Mouse (Mus musculus) MEL (cell line): ENCODE measurements around the gene Ilf3. TPM values are rescaled to one million over a fixed set of nuclear protein-coding genes. Genes with fewer than 3 reads are reported as not detected.

Experiments
- DNase-seq: peaks from one replicate; pipeline ENCODE4 v3.0.0; 2011; ENCODE audit warnings: low read depth, low spot score
- H3K27ac ChIP-seq: 2 replicates; pipeline ENCODE4 v1.5.1; 2012; ENCODE audit warnings: low read depth, mild to moderate bottlenecking, control low read depth, low read length, moderate library complexity; ENCODE audit not compliant: control insufficient read depth
- H3K27me3 ChIP-seq, 2 experiments: fragments of 150-350 bp in 1 of 2; sonication (generic) in 1 of 2; 2 replicates each; pipeline ENCODE4 v1.6.1; 2012; ENCODE audit warnings: low read length in 2 of 2, mild to moderate bottlenecking in 2 of 2, improper control_type of control experiment in 1 of 2, moderate library complexity in 1 of 2; ENCODE audit not compliant: insufficient read depth in 2 of 2, control insufficient read depth in 1 of 2
- H3K36me3 ChIP-seq, 2 experiments: 2 replicates each; pipeline ENCODE4 v1.6.1; 2012 to 2014; ENCODE audit warnings: low read length in 2 of 2, improper control_type of control experiment in 1 of 2, inconsistent platforms in 1 of 2, mild to moderate bottlenecking in 1 of 2; ENCODE audit not compliant: insufficient read depth in 2 of 2, control insufficient read depth in 1 of 2
- H3K4me1 ChIP-seq, 2 experiments: fragments of 150-350 bp in 1 of 2; sonication (generic) in 1 of 2; 2 replicates each; pipeline ENCODE4 v1.6.1; 2012; ENCODE audit warnings: low read length in 2 of 2, improper control_type of control experiment in 1 of 2, mild to moderate bottlenecking in 1 of 2; ENCODE audit not compliant: insufficient read depth in 2 of 2, control insufficient read depth in 1 of 2
- H3K4me3 ChIP-seq, 2 experiments: fragments of 150-350 bp in 1 of 2; sonication (generic) in 1 of 2; 2 replicates each; pipeline ENCODE4 v1.5.1; 2012; ENCODE audit warnings: low read depth in 2 of 2, low read length in 2 of 2, mild to moderate bottlenecking in 2 of 2, moderate library complexity in 2 of 2, control low read depth in 1 of 2, improper control_type of control experiment in 1 of 2; ENCODE audit not compliant: control insufficient read depth in 1 of 2, insufficient read depth in 1 of 2
- H3K79me2 ChIP-seq: 2 replicates; pipeline ENCODE4 v1.6.1; 2012; ENCODE audit warnings: mild to moderate bottlenecking, low read length, moderate library complexity; ENCODE audit not compliant: control insufficient read depth, poor library complexity, insufficient read depth
- H3K9ac ChIP-seq: 2 replicates; pipeline ENCODE4 v1.6.1; 2012; ENCODE audit warnings: low read depth, mild to moderate bottlenecking, control low read depth, low read length, moderate library complexity; ENCODE audit not compliant: control insufficient read depth, poor library complexity, severe bottlenecking
- H3K9me3 ChIP-seq: fragments of 150-350 bp; sonication (generic); replicated peaks from 2 replicates; pipeline ENCODE4 v1.6.1; 2012; ENCODE audit warnings: mild to moderate bottlenecking, low read length, improper control_type of control experiment, moderate library complexity; ENCODE audit not compliant: insufficient read depth
- CHD2 ChIP-seq: IDR thresholded peaks from 2 replicates; pipeline ENCODE4 v1.6.1; 2011; ENCODE audit warnings: low read length, improper control_type of control experiment
- E2F4 ChIP-seq: IDR thresholded peaks from 2 replicates; pipeline ENCODE4 v1.6.1; 2011; ENCODE audit warnings: low read depth, low read length, improper control_type of control experiment, borderline replicate concordance
- ELF1 ChIP-seq: IDR thresholded peaks from 2 replicates; pipeline ENCODE4 v1.6.1; 2014; ENCODE audit warnings: low read depth, mild to moderate bottlenecking, inconsistent platforms, low read length, improper control_type of control experiment, moderate library complexity
- ETS1 ChIP-seq: IDR thresholded peaks from 2 replicates; pipeline ENCODE4 v1.6.1; 2012; ENCODE audit warnings: low read depth, mild to moderate bottlenecking, inconsistent platforms, low read length, improper control_type of control experiment, moderate library complexity
- GABPA ChIP-seq: IDR thresholded peaks from 2 replicates; pipeline ENCODE4 v1.6.1; 2012; ENCODE audit warnings: low read depth, mild to moderate bottlenecking, inconsistent platforms, low read length, improper control_type of control experiment, moderate library complexity
- HCFC1 ChIP-seq: IDR thresholded peaks from 2 replicates; pipeline ENCODE4 v1.6.1; 2012; ENCODE audit warnings: low read depth, mild to moderate bottlenecking, inconsistent platforms, low read length, improper control_type of control experiment, moderate library complexity
- JUND ChIP-seq: IDR thresholded peaks from 2 replicates; pipeline ENCODE4 v1.6.1; 2011; ENCODE audit warnings: low read depth, mild to moderate bottlenecking, improper control_type of control experiment, low read length
- KAT2A ChIP-seq: conservative IDR thresholded peaks from 2 replicates; pipeline ENCODE4 v1.6.1; 2012; ENCODE audit warnings: low read depth, low read length, improper control_type of control experiment, inconsistent platforms
- MAFK ChIP-seq: IDR thresholded peaks from 2 replicates; pipeline ENCODE4 v1.6.1; 2011; ENCODE audit warnings: low read depth, mild to moderate bottlenecking, low read length, improper control_type of control experiment, borderline replicate concordance
- MEF2A ChIP-seq: IDR thresholded peaks from 2 replicates; pipeline ENCODE4 v1.6.1; 2014; ENCODE audit warnings: low read depth, mild to moderate bottlenecking, inconsistent platforms, low read length, improper control_type of control experiment; ENCODE audit not compliant: poor library complexity, insufficient replicate concordance, severe bottlenecking; ENCODE audit errors: extremely low read depth
- MYC ChIP-seq: IDR thresholded peaks from 2 replicates; pipeline ENCODE4 v1.6.1; 2011; ENCODE audit warnings: low read depth, mild to moderate bottlenecking, low read length, improper control_type of control experiment, moderate library complexity
- NELFE ChIP-seq: IDR thresholded peaks from 2 replicates; pipeline ENCODE4 v1.6.1; 2011; ENCODE audit warnings: low read depth, low read length, improper control_type of control experiment
- NRF1 ChIP-seq: IDR thresholded peaks from 2 replicates; pipeline ENCODE4 v1.6.1; 2014; ENCODE audit warnings: low read depth, mild to moderate bottlenecking, inconsistent platforms, low read length, improper control_type of control experiment, moderate library complexity; ENCODE audit not compliant: poor library complexity, insufficient read depth, severe bottlenecking
- POLR2AphosphoS2 ChIP-seq: IDR thresholded peaks from 2 replicates; pipeline ENCODE4 v1.6.1; 2011; ENCODE audit warnings: low read length, improper control_type of control experiment
- POLR2AphosphoS5 ChIP-seq: IDR thresholded peaks from 2 replicates; pipeline ENCODE4 v1.6.1; 2012; ENCODE audit warnings: low read depth, borderline replicate concordance, mild to moderate bottlenecking, inconsistent platforms, low read length, moderate library complexity, mixed read lengths
- RCOR1 ChIP-seq: IDR thresholded peaks from 2 replicates; pipeline ENCODE4 v1.6.1; 2012; ENCODE audit warnings: low read depth, mild to moderate bottlenecking, inconsistent platforms, low read length, improper control_type of control experiment
- SIN3A ChIP-seq: IDR thresholded peaks from 2 replicates; pipeline ENCODE4 v1.6.1; 2012; ENCODE audit warnings: low read length, improper control_type of control experiment, inconsistent platforms
- SMC3 ChIP-seq: IDR thresholded peaks from 2 replicates; pipeline ENCODE4 v1.6.1; 2011; ENCODE audit warnings: low read depth, low read length, improper control_type of control experiment
- TAL1 ChIP-seq: IDR thresholded peaks from 2 replicates; pipeline ENCODE4 v1.6.1; 2012; ENCODE audit warnings: mild to moderate bottlenecking, inconsistent platforms, low read length, moderate library complexity, mixed read lengths
- TCF12 ChIP-seq: IDR thresholded peaks from 2 replicates; pipeline ENCODE4 v1.6.1; 2014; ENCODE audit warnings: low read depth, mild to moderate bottlenecking, inconsistent platforms, low read length, improper control_type of control experiment, moderate library complexity
- UBTF ChIP-seq: IDR thresholded peaks from 2 replicates; pipeline ENCODE4 v1.6.1; 2012; ENCODE audit warnings: low read depth, mild to moderate bottlenecking, inconsistent platforms, low read length, improper control_type of control experiment, moderate library complexity, borderline replicate concordance; ENCODE audit not compliant: insufficient read depth
- USF1 ChIP-seq: IDR thresholded peaks from 2 replicates; pipeline ENCODE4 v1.6.1; 2014; ENCODE audit warnings: low read depth, mild to moderate bottlenecking, inconsistent platforms, low read length, improper control_type of control experiment, moderate library complexity
- ZKSCAN1 ChIP-seq: IDR thresholded peaks from 2 replicates; pipeline ENCODE4 v1.6.1; 2012; ENCODE audit warnings: low read depth, mild to moderate bottlenecking, inconsistent platforms, low read length, improper control_type of control experiment, moderate library complexity
- ZNF384 ChIP-seq: IDR thresholded peaks from 2 replicates; pipeline ENCODE4 v1.6.1; 2012; ENCODE audit warnings: low read depth, mild to moderate bottlenecking, inconsistent platforms, low read length, improper control_type of control experiment
- polyA plus RNA-seq, 2 experiments: library from polyadenylated mRNA; stranded (reverse) in 1 of 2; unstranded in 1 of 2; fragments of >175 nt in 1 of 2; fragments of >200 nt in 1 of 2; gene quantifications; 2 replicates each; pipeline versions ENCODE4 v1.2.1 to v1.2.4; 2012; ENCODE audit warnings: low replicate concordance in 2 of 2, low read depth in 1 of 2; ENCODE audit not compliant: insufficient read length in 2 of 2, insufficient read depth in 1 of 2, missing spikeins in 1 of 2
- total RNA-seq: library from RNA; depleted of rRNA; stranded (reverse); fragments of 300-350 nt; gene quantifications from 2 replicates; pipeline ENCODE4 v1.2.3, GENCODE M21; 2012

The Ilf3 gene
- total and polyA plus RNA-seq, 3 experiments = 67.4 to 519 (median 210) TPM

DNA sequence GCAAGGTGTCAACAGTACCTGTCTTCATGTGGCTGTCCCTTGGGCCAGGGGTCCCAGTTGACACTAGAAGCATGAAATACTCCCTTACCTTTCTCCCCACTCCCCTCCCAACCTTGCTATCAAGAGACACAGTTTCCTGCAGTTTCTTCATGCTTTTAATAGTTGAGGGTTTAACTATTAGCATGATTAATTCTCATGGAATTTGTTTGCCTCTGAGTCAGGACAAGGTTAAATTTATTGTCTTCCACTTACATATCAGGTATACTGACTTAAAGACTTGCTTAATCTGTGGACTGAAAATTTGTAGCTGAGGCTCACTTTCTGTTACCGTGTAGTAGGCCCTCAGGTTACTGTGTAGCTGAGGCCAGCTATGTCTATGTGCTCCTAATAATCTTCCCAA, 34.1 kb upstream of the Ilf3 start:
- H3K79me2 ChIP-seq = peaks cover 7% of the 10 kb centered on the region; the same call in 1 of the 2 replicates
- peaks cover 0 to 6% of the 10 kb centered on the region in 2 experiments; a peak in 2 of 4 replicates for H3K36me3 ChIP-seq
- H3K27ac ChIP-seq = no peak overlapping the region
- peaks cover 4 to 5% of the 10 kb centered on the region in 2 experiments for H3K4me1 ChIP-seq
- no peak overlapping the region for H3K9ac ChIP-seq
- TF ChIP-seq CHD2 (no peak), ETS1 (no peak), USF1 (0 out of 2 replicates have a peak, but pooled peaks have one; percentile 4), NELFE (0 out of 2 replicates have a peak, but pooled peaks have one; percentile 34), MEF2A (no peak), POLR2AphosphoS2 (no peak)
- H3K4me3 ChIP-seq = no peak overlapping the region
- DNase-seq = no peak
- H3K27me3 ChIP-seq = no peaks in the 10 kb centered on the region
- no peaks in the 10 kb centered on the region for H3K9me3 ChIP-seq

DNA sequence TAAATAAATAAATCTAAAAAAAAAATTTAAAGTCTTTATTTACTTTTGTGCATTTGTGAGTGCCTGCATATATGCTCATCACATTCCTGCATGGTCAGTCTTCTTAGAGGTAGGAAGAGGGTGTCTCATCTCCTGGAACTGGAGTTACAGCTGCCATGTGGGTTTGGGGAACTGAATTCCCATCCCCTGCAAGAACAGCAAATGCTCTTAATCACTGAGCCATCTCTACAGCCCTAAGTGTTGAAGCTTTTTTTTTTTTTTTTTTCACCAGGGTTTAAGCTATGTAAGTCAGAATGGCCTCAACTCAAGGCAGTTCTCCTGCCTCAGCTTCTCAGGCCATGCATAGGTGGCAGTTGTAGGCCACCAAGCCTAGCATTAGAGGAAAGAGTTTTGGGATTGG, 32.9 kb upstream of the Ilf3 start:
- no peaks in the 10 kb centered on the region for H3K36me3 ChIP-seq
- no peak overlapping the region for H3K4me3 ChIP-seq
- TF ChIP-seq KAT2A (0 out of 2 replicates have a peak, but pooled peaks have one; percentile 15), ZNF384 (peak; percentile 70), RCOR1 (no peak)
- H3K27ac ChIP-seq = no peak overlapping the region
- no peaks in the 10 kb centered on the region for H3K4me1 ChIP-seq
- no peaks in the 10 kb centered on the region for H3K27me3 ChIP-seq
- H3K79me2 ChIP-seq = peaks cover 4% of the 10 kb centered on the region; the same call in 1 of the 2 replicates
- no peak overlapping the region for H3K9ac ChIP-seq
- no peak for DNase-seq
- no peaks in the 10 kb centered on the region for H3K9me3 ChIP-seq

DNA sequence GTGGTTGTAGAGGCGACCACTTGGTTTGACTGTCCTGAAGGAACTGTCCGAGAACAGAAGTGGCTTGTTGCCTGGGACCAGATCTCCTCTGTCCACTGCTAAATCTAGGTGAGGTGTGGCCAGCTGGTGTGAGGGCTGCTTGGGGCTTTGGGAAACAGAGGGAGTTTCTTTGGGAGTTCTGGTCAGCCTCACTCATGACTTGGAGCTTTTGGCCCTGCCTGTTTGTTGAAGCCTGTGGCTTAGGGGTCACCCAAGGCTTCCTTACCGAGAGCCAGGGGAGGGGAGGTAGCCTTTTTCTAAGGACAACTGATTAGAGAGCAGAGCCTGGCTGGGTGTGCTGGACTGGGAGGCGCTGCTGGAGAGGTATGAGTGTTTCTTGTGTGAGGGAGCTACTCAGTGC, 32.3 kb upstream of the Ilf3 start:
- no peaks in the 10 kb centered on the region for H3K27me3 ChIP-seq
- no peak overlapping the region for H3K27ac ChIP-seq
- peaks cover 2% of the 10 kb centered on the region; the same call in 1 of the 2 replicates for H3K79me2 ChIP-seq
- H3K4me3 ChIP-seq = no peak overlapping the region
- TF ChIP-seq TCF12 (no peak), ZNF384 (no peak), TAL1 (no peak), GABPA (no peak), ZKSCAN1 (no peak), POLR2AphosphoS2 (no peak), SMC3 (no peak), POLR2AphosphoS5 (no peak), NELFE (no peak), ELF1 (no peak), E2F4 (no peak), MAFK (no peak), RCOR1 (no peak), UBTF (no peak), HCFC1 (no peak), SIN3A (no peak), JUND (no peak), NRF1 (no peak), MYC (no peak), KAT2A (no peak)
- H3K36me3 ChIP-seq = no peaks in the 10 kb centered on the region
- no peaks in the 10 kb centered on the region for H3K9me3 ChIP-seq
- no peak overlapping the region for H3K9ac ChIP-seq
- DNase-seq = no peak
- no peaks in the 10 kb centered on the region for H3K4me1 ChIP-seq
